Mouse (Mus musculus): ENCODE results near the gene Kirrel3. TPM values are rescaled to one million over a fixed set of nuclear protein-coding genes. Genes with fewer than 3 reads are reported as not detected.

Gene Kirrel3
- total RNA-seq, 2 experiments from 2014 or later: 59.8 to 62.6 TPM

GRCm38 (mm10) chr9:34706350-34706873 lies 220.7 kb downstream of the Kirrel3 start:
- H3K27ac ChIP-seq: no peak overlapping the region
- H3K4me3 ChIP-seq: no peak overlapping the region
- no peak for TF ChIP-seq CTCF (IDR thresholded peaks at IDR 0.05)
- intact Hi-C loops (cut with DNase I): no loop called here
- DNase-seq (ENCODE audit: extremely low spot score in 1 of 2, low spot score in 2 of 2): no peak

GRCm38 (mm10) chr9:34708691-34709090 lies 223.0 kb downstream of the Kirrel3 start:
- DNase-seq (ENCODE audit: extremely low spot score in 1 of 2, low spot score in 2 of 2): no peak
- intact Hi-C loops (cut with DNase I): no loop called here
- TF ChIP-seq CTCF (IDR thresholded peaks at IDR 0.05): no peak
- H3K27ac ChIP-seq: no peak overlapping the region
- H3K4me3 ChIP-seq: no peak overlapping the region

GRCm38 (mm10) chr9:34711996-34712395 lies 226.3 kb downstream of the Kirrel3 start:
- Histone ChIP-seq H3K27ac (peak overlapping the region; percentile 11; the same call in 1 of the 2 replicates), H3K4me3 (no peak overlapping the region)
- DNase-seq (ENCODE audit: extremely low spot score in 1 of 2, low spot score in 2 of 2): no peak
- no peak for TF ChIP-seq CTCF (IDR thresholded peaks at IDR 0.05)
- intact Hi-C loops (cut with DNase I): loop anchor here (1.0 kb wide), 1 partner anchor 173 kb away; no protein-coding TSS in a partner anchor

- no peak overlapping the region for H3K4me3 ChIP-seq
- DNase-seq (ENCODE audit: extremely low spot score in 1 of 2, low spot score in 2 of 2): no peak
- TF ChIP-seq CTCF (IDR thresholded peaks at IDR 0.05): no peak
- peak overlapping the region; percentile 28; the same call in 1 of the 2 replicates for H3K27ac ChIP-seq
- intact Hi-C loops (cut with DNase I): loop anchor here (1.0 kb wide), 1 partner anchor 174 kb away; no protein-coding TSS in a partner anchor
These were observed 227.3 kb downstream of the Kirrel3 start for GRCm38 (mm10) chr9:34712996-34713395.

GRCm38 (mm10) chr9:34713462-34713926 lies 227.8 kb downstream of the Kirrel3 start:
- H3K27ac ChIP-seq: no peak overlapping the region

GRCm38 (mm10) chr9:34714996-34715619 lies 229.4 kb downstream of the Kirrel3 start:
- no peak for TF ChIP-seq CTCF (IDR thresholded peaks at IDR 0.05)
- intact Hi-C loops (cut with DNase I): no loop called here
- no peak overlapping the region for H3K4me3 ChIP-seq
- H3K27ac ChIP-seq: no peak overlapping the region
- DNase-seq (ENCODE audit: extremely low spot score in 1 of 2, low spot score in 2 of 2): no peak

More at GRCm38 (mm10) chr9:34713462-34713926, 227.8 kb downstream of the Kirrel3 start:
- no peak for DNase-seq (ENCODE audit: extremely low spot score in 1 of 2, low spot score in 2 of 2)
- TF ChIP-seq CTCF (IDR thresholded peaks at IDR 0.05): no peak
- H3K4me3 ChIP-seq: no peak overlapping the region
- intact Hi-C loops (cut with DNase I): no loop called here

GRCm38 (mm10) chr9:34716476-34716875 lies 230.8 kb downstream of the Kirrel3 start:
- Histone ChIP-seq H3K4me3 (no peak overlapping the region), H3K27ac (no peak overlapping the region)
- no peak for DNase-seq (ENCODE audit: extremely low spot score in 1 of 2, low spot score in 2 of 2)
- intact Hi-C loops (cut with DNase I): no loop called here
- TF ChIP-seq CTCF (IDR thresholded peaks at IDR 0.05): no peak

GRCm38 (mm10) chr9:34721478-34722197 lies 235.9 kb downstream of the Kirrel3 start:
- Histone ChIP-seq H3K27ac (no peak overlapping the region), H3K4me3 (no peak overlapping the region)
- no peak for DNase-seq (ENCODE audit: extremely low spot score in 1 of 2, low spot score in 2 of 2)
- intact Hi-C loops (cut with DNase I): no loop called here
- no peak for TF ChIP-seq CTCF (IDR thresholded peaks at IDR 0.05)

- H3K27ac ChIP-seq: no peak overlapping the region
These were observed 236.5 kb downstream of the Kirrel3 start for GRCm38 (mm10) chr9:34722198-34722550.

GRCm38 (mm10) chr9:34732507-34732906 lies 246.8 kb downstream of the Kirrel3 start:
- no peak for DNase-seq (ENCODE audit: extremely low spot score in 1 of 2, low spot score in 2 of 2)
- intact Hi-C loops (cut with DNase I): no loop called here
- no peak for TF ChIP-seq CTCF (IDR thresholded peaks at IDR 0.05)
- Histone ChIP-seq H3K27ac (no peak overlapping the region), H3K4me3 (no peak overlapping the region)

More at GRCm38 (mm10) chr9:34722198-34722550, 236.5 kb downstream of the Kirrel3 start:
- intact Hi-C loops (cut with DNase I): no loop called here
- H3K4me3 ChIP-seq: no peak overlapping the region
- DNase-seq (ENCODE audit: extremely low spot score in 1 of 2, low spot score in 2 of 2): no peak
- no peak for TF ChIP-seq CTCF (IDR thresholded peaks at IDR 0.05)

- intact Hi-C loops (cut with DNase I): no loop called here
- H3K4me3 ChIP-seq: no peak overlapping the region
- no peak for DNase-seq (ENCODE audit: extremely low spot score in 1 of 2, low spot score in 2 of 2)
- no peak for TF ChIP-seq CTCF (IDR thresholded peaks at IDR 0.05)
- no peak overlapping the region for H3K27ac ChIP-seq
These were observed 247.9 kb downstream of the Kirrel3 start for GRCm38 (mm10) chr9:34733579-34733978.

GRCm38 (mm10) chr9:34734991-34735390 lies 249.3 kb downstream of the Kirrel3 start:
- intact Hi-C loops (cut with DNase I): no loop called here
- TF ChIP-seq CTCF (IDR thresholded peaks at IDR 0.05): no peak

More at GRCm38 (mm10) chr9:34734991-34735390, 249.3 kb downstream of the Kirrel3 start:
- DNase-seq (ENCODE audit: extremely low spot score in 1 of 2, low spot score in 2 of 2): no peak
- Histone ChIP-seq H3K27ac (no peak overlapping the region), H3K4me3 (no peak overlapping the region)

All from left cerebral cortex, adult 2 months (tissue).